Mouse (Mus musculus): Measurements from ENCODE around the gene Nwd2.

Nwd2 gene

GRCm38 (mm10) chr5:63649070-63649532 lies at the start of gene Nwd2:
TSS of gene Nwd2 (plus strand) at chr5:63649102.
- DNase-seq (ENCODE audit: low read depth, low spot score) = no peak

DNA sequence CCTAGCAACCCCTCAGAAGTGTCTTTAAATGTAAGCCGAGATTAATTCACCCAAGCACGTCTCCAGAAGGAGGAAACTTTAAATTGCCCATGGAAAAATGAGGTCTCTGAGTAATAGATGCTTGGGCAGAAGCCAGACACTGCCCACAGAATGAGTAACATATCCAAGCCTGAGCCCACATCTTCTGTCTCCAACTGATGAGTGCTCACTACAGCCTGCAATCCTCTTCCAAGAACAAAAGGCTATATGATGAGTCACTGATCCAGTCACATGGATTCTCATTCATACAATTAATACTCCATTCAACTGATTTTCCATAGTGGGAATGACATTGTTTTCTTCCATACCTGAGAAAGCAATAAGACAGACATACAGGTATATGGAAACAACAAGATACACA lies 41.5 kb upstream of the Nwd2 start:
- no peak for DNase-seq (ENCODE audit: low read depth, low spot score)

- DNase-seq (ENCODE audit: low read depth, low spot score) = no peak
Observed at GRCm38 (mm10) chr5:63616792-63617668, 31.9 kb upstream of the Nwd2 start.

DNA sequence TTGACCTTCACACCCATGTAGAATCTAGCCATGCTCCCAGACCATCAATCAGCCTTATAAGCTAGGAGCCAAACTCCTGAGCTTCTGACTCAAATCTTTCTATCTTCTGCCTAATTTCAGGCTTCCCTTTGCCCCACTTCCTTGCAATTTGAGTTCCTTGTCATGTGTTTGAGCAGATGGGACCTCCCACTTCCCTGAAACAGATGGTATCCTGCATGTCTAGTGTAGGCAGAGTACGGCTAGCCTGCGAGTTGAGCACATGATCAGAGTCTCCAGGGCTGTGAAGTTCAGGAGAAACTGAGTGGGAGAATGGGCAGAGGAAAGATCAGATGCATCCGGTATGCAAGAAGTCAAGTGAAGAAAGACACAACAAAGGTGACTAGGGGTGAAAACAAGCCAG lies 24.8 kb upstream of the Nwd2 start:
- DNase-seq (ENCODE audit: low read depth, low spot score) = no peak

GRCm38 (mm10) chr5:63627832-63628530 lies 20.9 kb upstream of the Nwd2 start:
- no peak for DNase-seq (ENCODE audit: low read depth, low spot score)

- DNase-seq (ENCODE audit: low read depth, low spot score) = no peak
Observed at GRCm38 (mm10) chr5:63628531-63628871, 20.4 kb upstream of the Nwd2 start.

GRCm38 (mm10) chr5:63634636-63635035 lies 14.3 kb upstream of the Nwd2 start:
- DNase-seq (ENCODE audit: low read depth, low spot score) = no peak

DNA sequence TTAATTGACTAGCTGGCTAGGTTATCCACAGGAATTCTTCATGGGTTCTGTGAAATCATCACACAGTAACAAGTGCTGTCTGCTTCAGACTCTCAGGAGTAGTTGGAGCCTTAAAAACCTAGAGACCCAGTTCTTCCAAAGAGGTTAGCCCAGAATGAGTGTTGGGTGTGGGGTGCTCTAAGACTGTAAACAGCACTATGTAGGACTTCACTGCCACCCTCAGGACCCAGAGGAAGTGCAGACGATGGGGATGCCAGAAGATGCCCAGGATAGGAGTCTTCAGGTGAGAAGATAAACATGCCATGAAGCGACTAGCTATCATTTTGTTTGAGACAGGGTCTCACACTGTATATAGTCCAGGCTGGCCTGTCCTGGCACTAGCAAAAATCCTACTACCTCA lies 715 bp upstream of the Nwd2 start:
- no peak for DNase-seq (ENCODE audit: low read depth, low spot score)

- DNase-seq (ENCODE audit: low read depth, low spot score) = no peak
Observed at GRCm38 (mm10) chr5:63649533-63650464, 897 bp downstream of the Nwd2 start.

- no peak for DNase-seq (ENCODE audit: low read depth, low spot score)
Observed at GRCm38 (mm10) chr5:63651813-63652212, 2.9 kb downstream of the Nwd2 start.

DNA sequence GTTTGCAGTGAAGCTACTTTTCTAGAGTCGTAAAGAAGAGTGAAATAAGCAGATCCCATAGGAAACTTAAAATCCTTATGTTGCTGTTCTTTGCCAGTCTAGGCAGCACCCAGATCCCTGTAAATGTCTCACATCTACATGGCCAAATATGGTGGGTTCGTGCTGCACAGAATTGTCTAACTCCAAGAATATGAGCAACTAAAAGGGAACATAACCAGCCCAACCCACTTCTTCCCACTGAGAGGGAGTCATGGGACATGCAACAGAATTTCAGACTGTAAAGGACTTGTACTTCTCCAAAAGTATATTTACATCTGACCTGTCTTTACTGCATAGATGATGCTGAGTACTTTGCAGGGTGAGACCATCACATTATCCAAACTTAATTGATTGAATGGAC lies 3.8 kb downstream of the Nwd2 start:
- no peak for DNase-seq (ENCODE audit: low read depth, low spot score)

- DNase-seq (ENCODE audit: low read depth, low spot score) = no peak
Observed at GRCm38 (mm10) chr5:63666884-63667283, 18.0 kb downstream of the Nwd2 start.

- DNase-seq (ENCODE audit: low read depth, low spot score) = no peak
Observed at GRCm38 (mm10) chr5:63675934-63676333, 27.0 kb downstream of the Nwd2 start.

DNA sequence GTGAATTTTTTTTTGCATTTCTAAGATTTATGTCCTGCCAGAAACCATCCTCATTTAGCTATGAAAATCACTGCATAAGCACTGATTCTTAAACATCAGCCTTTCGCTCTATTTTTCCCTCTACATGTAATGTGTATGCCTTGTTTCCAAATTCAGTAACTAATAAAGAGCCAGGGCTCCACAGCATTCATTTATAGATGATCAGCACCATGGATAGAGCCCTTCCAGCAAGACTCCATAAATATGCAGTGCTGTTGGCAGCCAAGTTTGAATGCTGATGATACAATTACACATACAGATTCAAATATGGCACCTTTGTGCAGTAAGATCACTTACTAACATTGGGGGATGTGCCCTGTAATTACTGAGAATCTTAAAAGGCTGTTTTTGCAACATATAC lies 40.2 kb downstream of the Nwd2 start:
- no peak for DNase-seq (ENCODE audit: low read depth, low spot score)

DNA sequence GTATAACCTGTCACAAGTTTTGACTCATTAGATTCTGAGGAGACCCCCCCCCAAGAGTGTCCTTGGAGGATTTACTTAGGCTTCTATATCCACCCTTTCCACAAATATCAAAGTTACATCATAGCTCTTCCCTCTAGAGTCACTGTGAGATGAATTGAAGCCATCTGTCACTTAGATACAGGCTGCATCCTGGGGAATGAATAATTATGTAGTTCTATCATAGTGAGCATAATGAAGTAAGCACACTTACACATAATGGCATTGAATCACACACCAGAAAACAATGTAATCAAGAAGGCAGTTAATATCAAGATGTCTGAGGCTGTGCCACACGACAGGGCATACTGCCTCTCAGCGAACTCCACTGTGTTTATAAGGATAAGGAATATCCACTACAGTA lies 47.9 kb downstream of the Nwd2 start:
- no peak for DNase-seq (ENCODE audit: low read depth, low spot score)

GRCm38 (mm10) chr5:63697196-63697595 lies 48.3 kb downstream of the Nwd2 start:
- no peak for DNase-seq (ENCODE audit: low read depth, low spot score)

DNA sequence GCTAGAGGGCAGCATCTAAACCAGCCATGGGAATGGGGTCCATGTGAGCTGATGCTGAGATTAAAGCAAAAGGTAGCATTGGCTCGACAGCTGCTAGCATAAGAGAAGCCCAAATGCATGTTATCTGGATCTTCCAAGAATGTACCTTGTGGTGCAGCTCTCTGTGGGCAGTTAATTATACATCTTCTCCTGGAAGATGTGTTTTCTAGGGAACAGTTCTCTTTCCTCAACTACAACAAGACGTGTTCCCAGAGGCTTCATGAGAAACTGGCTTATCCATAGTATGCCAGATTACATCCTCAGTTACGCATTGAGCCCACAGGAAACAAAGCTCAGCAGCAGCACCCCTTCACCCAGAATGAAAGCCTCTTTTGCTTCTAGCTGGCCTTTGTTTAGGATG lies 80.1 kb downstream of the Nwd2 start:
- no peak for DNase-seq (ENCODE audit: low read depth, low spot score)

- no peak for DNase-seq (ENCODE audit: low read depth, low spot score)
Observed at GRCm38 (mm10) chr5:63735521-63735920, 86.6 kb downstream of the Nwd2 start.

- DNase-seq (ENCODE audit: low read depth, low spot score) = no peak
Observed at GRCm38 (mm10) chr5:63743426-63743825, 94.5 kb downstream of the Nwd2 start.

DNA sequence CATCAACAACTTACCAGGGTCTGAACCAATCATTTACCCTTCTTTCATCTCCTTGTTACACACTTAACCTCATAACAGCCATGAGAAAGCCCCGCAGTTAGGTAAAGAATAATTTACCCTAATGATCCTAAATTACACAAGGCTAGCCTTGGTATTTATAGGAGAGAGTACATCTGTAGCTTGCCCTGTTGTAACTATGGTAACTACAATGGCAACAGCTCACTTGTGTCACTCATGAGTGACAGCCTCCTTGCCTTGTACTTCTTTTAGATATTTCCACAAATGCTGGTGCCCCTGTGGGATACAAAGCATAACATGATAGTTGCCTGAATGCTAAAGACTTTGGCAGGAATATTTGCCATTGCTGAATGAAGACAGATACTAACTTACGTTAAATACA lies 99.4 kb downstream of the Nwd2 start:
- DNase-seq (ENCODE audit: low read depth, low spot score) = no peak

DNA sequence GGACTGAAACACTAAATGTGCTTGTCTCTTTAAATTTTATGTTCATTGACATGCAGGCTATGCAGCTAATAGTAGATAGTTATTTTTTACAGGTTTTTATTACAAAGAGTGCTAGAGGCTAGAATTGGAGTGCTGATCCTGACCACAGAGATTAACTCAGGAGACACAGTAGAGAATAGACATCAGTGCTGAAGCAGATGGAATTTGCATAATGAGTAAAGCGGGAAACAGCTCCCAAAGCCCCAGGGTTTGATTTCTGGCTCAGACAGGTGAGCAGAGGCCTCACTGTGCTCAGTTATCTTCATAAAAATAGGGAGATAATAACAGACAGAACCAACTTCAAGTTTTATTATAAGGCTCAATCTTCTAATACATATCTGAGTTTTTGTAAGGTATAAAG lies 99.9 kb downstream of the Nwd2 start:
- no peak for DNase-seq (ENCODE audit: low read depth, low spot score)
